Comparison of ENCODE assay signal across 8 mouse cellular contexts in the genomic region with DNA sequence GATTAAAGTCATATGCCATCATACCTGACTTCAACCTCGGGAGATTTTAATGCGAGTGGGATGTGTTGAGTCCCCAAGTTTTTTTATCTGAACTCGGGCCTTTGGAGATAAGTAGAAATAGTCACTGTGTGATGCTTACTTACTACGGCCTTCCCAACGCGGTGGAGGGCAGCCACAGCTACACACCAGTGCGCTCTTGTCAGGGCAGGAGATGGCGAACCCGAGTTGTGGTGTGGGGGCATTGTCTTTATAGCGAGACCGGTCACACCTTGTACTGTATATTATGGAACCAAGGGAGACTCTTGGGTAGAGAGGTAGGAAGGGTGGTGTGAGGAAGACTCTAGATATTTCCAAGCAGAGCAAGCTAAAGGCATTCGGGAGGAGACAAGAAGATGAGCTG. TPM values are rescaled to one million over a fixed set of nuclear protein-coding genes. Genes with fewer than 3 reads are reported as not detected.
DNase-seq lines count a peak whose midpoint lies in the region; ATAC-seq and TF ChIP-seq lines count a peak whose summit lies in the region.

No protein-coding gene starts in this region.

- H3K4me2 ChIP-seq in forebrain, postnatal 0 days (ENCODE audit: low read depth): peak overlapping the region; percentile 77

- H3K9ac ChIP-seq in forebrain, postnatal 0 days: peak overlapping the region; percentile 96

- TF ChIP-seq CTCF in E14TG2a.4 (conservative IDR thresholded peaks at IDR 0.05; ENCODE audit: low read length): no peak
- no peak for TF ChIP-seq CTCF in forebrain, postnatal 0 days (IDR thresholded peaks at IDR 0.05; ENCODE audit: low read depth)

- H3K27ac ChIP-seq in heart, embryonic 10.5 days: peak overlapping the region; percentile 98
- no peak overlapping the region for H3K27ac ChIP-seq in forebrain, postnatal 0 days (ENCODE audit: low read depth, low read length)
- 0 out of 2 replicates have a peak overlapping the region, but pooled peaks have one; percentile 47 for H3K27ac ChIP-seq in macrophage

- H3K4me1 ChIP-seq in heart, embryonic 10.5 days: peaks cover 18% of the 10 kb centered on the region
- peaks cover 48% of the 10 kb centered on the region for H3K4me1 ChIP-seq in E14TG2a.4 (replicated peaks; ENCODE audit: low read depth, low read length)
- 0 out of 2 replicates have a peak, but pooled peaks cover 10% of the 10 kb centered on the region for H3K4me1 ChIP-seq in forebrain, postnatal 0 days (ENCODE audit: insufficient read depth)

- no peak for ATAC-seq in forebrain, postnatal 0 days

- peak overlapping the region; percentile 95 for H3K4me3 ChIP-seq in heart, embryonic 10.5 days
- H3K4me3 ChIP-seq in E14TG2a.4 (replicated peaks; ENCODE audit: low read length): peak overlapping the region; percentile 98
- peak overlapping the region; percentile 84 for H3K4me3 ChIP-seq in forebrain, postnatal 0 days (ENCODE audit: low read depth, low read length)
- peak overlapping the region; percentile 85 for H3K4me3 ChIP-seq in macrophage (ENCODE audit: inconsistent target)

- no peaks in the 10 kb centered on the region for H3K27me3 ChIP-seq in heart, embryonic 10.5 days (ENCODE audit: insufficient read depth, poor library complexity, severe bottlenecking)
- H3K27me3 ChIP-seq in E14TG2a.4 (ENCODE audit: insufficient read depth, low read length): no peaks in the 10 kb centered on the region
- H3K27me3 ChIP-seq in forebrain, postnatal 0 days (ENCODE audit: insufficient read depth, low read length): no peaks in the 10 kb centered on the region

- no peaks in the 10 kb centered on the region for H3K9me3 ChIP-seq in heart, embryonic 10.5 days
- H3K9me3 ChIP-seq in E14TG2a.4 (ENCODE audit: low read length): no peaks in the 10 kb centered on the region
- H3K9me3 ChIP-seq in forebrain, postnatal 0 days (ENCODE audit: low read length): no peaks in the 10 kb centered on the region

- peaks cover 26% of the 10 kb centered on the region for H3K36me3 ChIP-seq in heart, embryonic 10.5 days
- H3K36me3 ChIP-seq in E14TG2a.4 (ENCODE audit: insufficient read depth, low read length) (peaks cover 54% of the 10 kb centered on the region), macrophage (ENCODE audit: inconsistent target) (peaks cover 18% of the 10 kb centered on the region)
- H3K36me3 ChIP-seq in forebrain, postnatal 0 days (ENCODE audit: insufficient read depth): peaks cover 21% of the 10 kb centered on the region

- H3K79me2 ChIP-seq in macrophage (ENCODE audit: inconsistent target): peaks cover 53% of the 10 kb centered on the region

- no peak for DNase-seq in heart, embryonic 10.5 days (ENCODE audit: low spot score)
- DNase-seq in heart, adult 9 months (ENCODE audit: low spot score in 2 of 2): no peak
- DNase-seq in forebrain, postnatal 0 days: no peak
- no peak for DNase-seq in right cerebral cortex, postnatal 25 days
- no peak for DNase-seq in c-Kit-positive CD71-positive TER-119-positive erythroid progenitor cells, embryonic 14.5 days (ENCODE audit: low spot score)
- DNase-seq in cerebellum, adult 9-11 months: no peak

- WGBS in heart, embryonic 10.5 days: 21% methylated on average over 12 of the region's 12 CpGs
- 19% methylated on average over 12 of the region's 12 CpGs for WGBS in forebrain, postnatal 0 days
- 30% methylated on average over 12 of the region's 12 CpGs for WGBS in macrophage (ENCODE audit: missing documents)

RNA-seq across cellular contexts. Expression of gene Ncl, which starts 1.2 kb away (rescaled TPM):
- polyA plus RNA-seq in heart, embryonic 10.5 days (2016; fragmentation: Nextera tagmentation; extraction: Ambion mirVana): 345 and 518 TPM in 2 replicates
- total RNA-seq in forebrain, postnatal 0 days (2014; rRNA removed): 35.9 and 50.6 TPM in 2 replicates
- 164 and 210 TPM in 2 replicates for polyA plus RNA-seq in forebrain, postnatal 0 days (2015; fragmentation: Nextera tagmentation; extraction: Ambion mirVana)
- total RNA-seq in macrophage (2018; cell fraction: chromatin; rRNA removed): 100 to 1,000 TPM in 23 of 26 experiments, 10 to 100 TPM in 3; 83.5 to 169 (median 135) TPM
- 100 to 1,000 TPM; 109 to 212 (median 155) TPM for total RNA-seq in macrophage (2018; cell fraction: cytosol; rRNA removed)
- 100 to 1,000 TPM in 25 of 26 experiments, 10 to 100 TPM in 1; 76.3 to 324 (median 136) TPM for total RNA-seq in macrophage (2018; cell fraction: nucleus; rRNA removed)
- polyA plus RNA-seq in macrophage (2018): 124 to 407 TPM (median 295 TPM) in 3 replicates

RNA-seq across cellular contexts. Expression of gene B3gnt7, which starts 57.8 kb away (rescaled TPM):
- 6.6 and 8.1 TPM in 2 replicates for polyA plus RNA-seq in heart, embryonic 10.5 days (2016; fragmentation: Nextera tagmentation; extraction: Ambion mirVana)
- total RNA-seq in forebrain, postnatal 0 days (2014; rRNA removed): 10.6 and 11.1 TPM in 2 replicates
- 10.7 and 11.7 TPM in 2 replicates for polyA plus RNA-seq in forebrain, postnatal 0 days (2015; fragmentation: Nextera tagmentation; extraction: Ambion mirVana)
- 1 to 10 TPM in 7 of 26 experiments, under 1 TPM in 8, not detected in 11; 0.37 to 5.4 (median 0.98) TPM for total RNA-seq in macrophage (2018; cell fraction: chromatin; rRNA removed)
- 1 to 10 TPM in 13 of 26 experiments, under 1 TPM in 13; 0.11 to 4.3 (median 1.00) TPM for total RNA-seq in macrophage (2018; cell fraction: cytosol; rRNA removed)
- total RNA-seq in macrophage (2018; cell fraction: nucleus; rRNA removed): 1 to 10 TPM in 12 of 26 experiments, under 1 TPM in 10, not detected in 4; 0.17 to 9.7 (median 1.3) TPM
- polyA plus RNA-seq in macrophage (2018): 1.0 to 6.1 TPM (median 2.4 TPM) in 3 replicates
